Mouse (Mus musculus): ENCODE data around the gene Lyve1.

Gene Lyve1

DNA sequence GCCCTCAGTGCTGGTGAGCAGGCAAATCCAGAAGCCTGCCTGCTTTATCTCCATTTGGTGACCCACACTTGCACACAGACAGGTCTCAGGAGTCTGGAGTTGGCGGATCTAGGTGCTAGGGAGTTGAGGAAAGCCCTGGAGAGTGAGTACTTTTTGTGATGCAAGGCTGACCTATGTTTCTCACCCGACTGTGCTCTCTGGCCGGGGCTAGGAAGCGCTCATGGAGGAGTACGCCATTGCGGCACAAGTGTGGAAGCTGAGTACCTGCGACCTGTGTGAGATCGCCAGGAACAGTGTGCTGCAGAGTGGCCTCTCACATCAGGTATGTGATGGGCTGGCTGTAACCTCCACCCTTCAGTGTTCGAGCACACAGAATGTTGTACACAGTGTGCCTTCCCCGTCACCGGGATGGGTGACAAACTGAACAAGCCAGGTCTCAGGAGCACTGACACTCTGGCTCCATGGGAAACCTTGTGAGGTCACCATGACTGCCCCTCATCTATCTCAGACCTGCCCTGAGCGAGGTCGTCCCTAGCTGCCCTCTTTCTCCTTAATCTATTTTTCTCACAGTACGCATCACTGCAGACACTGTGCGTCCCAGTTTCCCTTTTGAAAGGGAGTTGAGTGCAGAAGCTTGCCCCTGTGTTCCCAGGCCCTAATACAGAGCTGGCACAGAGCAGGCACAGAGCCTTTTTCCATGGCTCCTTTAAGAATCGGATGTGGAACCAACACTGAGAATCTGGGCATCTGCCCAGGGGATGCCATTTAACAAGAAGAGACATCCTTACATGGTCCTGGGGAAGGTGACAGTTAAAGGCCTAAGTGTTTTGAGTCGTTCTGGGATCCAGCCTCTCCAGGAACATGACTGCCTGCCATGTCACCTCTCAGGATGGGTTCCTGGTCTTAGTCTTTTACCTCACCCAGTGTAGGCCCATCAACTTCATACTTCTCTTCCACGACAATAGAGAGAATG is 53.2 kb downstream of the Lyve1 start:
- DNase-seq (ENCODE audit: low spot score) = no peak

DNA sequence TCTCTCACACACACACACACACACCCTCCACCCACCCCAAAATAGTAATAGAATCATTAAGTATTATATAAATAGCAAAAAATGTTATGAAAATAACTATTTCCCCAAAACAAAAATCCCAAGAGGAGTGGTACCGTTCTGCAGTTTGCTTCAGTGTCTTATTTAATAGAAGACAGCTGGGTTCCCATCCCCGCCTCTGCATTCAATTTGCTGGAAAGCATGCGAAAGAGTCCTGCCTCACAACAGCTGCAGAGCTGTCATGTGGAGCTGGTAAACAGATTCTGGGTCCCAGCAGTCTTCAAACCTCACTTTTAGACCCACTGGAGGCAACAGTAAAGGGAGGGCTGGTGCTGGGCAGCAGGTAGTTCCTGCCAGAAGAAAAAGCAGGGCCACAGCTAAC is 54.1 kb downstream of the Lyve1 start:
- DNase-seq (ENCODE audit: low spot score) = peak; percentile 44

DNA sequence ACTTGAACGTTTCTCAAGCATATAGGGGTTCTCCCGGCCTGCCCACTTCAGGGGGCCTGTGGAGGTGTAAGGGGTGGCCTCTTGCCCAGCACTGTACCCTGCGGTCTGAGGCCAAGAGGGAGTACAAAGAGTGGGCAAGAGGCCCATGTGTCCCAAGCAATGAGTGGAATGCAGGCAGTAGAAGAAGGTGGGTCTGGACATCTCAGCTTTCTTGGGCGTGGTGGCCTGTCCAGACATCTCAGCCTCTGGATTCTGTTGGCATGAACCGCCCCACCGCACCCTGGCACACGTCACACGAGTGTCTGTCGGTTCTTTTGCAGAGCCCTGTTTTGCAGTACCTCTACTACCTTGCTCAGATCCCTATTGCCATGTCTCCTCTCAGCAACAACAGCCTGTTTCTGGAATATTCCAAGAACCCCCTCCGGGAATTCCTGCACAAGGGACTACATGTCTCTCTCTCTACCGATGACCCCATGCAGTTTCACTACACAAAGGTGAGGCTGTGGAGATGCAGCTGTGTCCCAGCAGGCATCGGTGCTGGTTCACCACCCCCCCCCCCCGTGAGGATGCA is 55.5 kb downstream of the Lyve1 start:
- DNase-seq (ENCODE audit: low spot score) = no peak

DNA sequence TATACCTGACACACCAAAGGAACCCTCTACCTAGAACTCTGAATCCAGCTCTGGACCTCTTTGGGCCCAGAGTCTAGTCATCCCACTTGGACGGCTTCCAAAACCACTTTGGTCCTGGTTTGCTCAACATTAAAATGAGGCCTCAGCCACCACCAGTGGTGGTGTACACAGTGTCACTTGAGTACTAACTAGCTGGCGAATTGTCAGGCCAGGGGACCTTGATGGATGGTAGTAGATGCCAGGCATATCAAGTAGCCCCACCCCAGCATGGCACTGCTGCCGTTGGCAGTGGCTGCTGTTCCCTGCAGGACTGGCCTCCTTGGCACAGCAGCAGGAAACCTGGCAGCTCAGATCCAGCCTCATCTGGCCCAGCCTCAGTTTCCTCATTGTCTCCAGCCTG is 58.8 kb downstream of the Lyve1 start:
- peak; percentile 62 for DNase-seq (ENCODE audit: low spot score)

DNA sequence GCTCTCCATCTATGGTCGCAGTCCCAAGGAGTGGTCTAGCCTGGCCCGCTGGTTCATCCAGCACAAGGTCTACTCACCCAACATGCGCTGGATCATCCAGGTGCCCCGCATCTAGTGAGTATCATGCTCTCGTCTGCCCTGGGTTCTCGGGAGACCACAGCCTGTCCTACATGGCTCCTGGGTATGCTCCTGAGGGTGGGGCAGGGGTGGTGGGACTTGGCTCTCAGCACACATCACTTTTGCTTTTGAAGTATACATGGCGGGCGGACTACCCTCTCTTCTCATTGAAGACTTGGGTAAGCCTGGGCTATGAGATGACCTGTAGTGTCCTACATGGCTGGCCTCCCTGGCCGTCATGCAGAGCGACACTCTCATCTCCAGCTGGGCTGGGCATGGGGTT is 59.9 kb downstream of the Lyve1 start:
- DNase-seq (ENCODE audit: low spot score) = no peak

DNA sequence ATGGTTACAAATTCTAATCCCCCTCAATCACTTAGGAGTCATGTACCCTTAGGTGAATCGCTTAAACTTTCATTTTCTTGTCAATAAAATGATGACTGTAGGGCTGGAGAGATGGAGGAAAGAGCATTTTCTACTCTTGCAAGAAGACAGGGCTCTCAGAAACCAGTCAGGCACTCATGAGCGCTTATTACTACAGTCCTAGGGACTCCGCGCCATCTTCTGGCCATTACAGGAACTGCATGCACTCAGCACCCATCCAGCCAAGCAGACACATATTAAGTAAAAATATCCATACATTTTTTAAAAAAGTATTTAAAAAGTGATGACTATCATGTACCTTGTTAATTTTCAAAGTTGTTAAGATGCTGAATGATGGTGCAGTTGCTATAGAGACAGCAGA is 62.0 kb downstream of the Lyve1 start:
- peak; percentile 94 for DNase-seq (ENCODE audit: low spot score)

All from layer of hippocampus, adult 11-12 months (tissue).